Mouse (Mus musculus): Measurements from ENCODE around the gene Emc9. TPM values are rescaled to one million over a fixed set of nuclear protein-coding genes. Genes with fewer than 3 reads are reported as not detected.

The Emc9 gene
- polyA plus RNA-seq, 1 experiment from 2014 or later, result 10.0 TPM

DNA sequence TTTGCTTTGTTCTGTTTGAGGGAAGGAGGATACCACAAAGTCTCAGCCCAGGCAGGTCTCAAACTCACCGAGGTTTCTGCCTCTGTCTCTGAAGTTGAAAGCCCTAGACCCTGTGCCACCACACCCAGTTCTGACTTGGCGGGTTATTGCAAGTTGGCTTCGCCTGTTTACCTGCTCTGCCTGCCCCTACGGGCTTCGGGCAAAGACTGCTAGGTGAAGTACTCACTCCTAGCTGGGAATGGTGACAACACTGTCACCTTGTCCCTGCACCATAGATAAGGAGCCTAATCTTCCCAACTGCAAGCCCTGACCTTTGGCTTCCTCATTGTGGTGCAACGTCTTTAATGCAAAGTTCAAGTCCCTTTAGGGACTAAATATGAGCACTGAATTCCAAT is 461 bp upstream of the Emc9 start:
- Histone ChIP-seq H3K9me3 (no peaks in the 10 kb centered on the region), H3K4me3 (peak overlapping the region; percentile 67), H3K4me1 (replicated peaks) (peaks cover 23% of the 10 kb centered on the region), H3K36me3 (peaks cover 42% of the 10 kb centered on the region), H3K27ac (peak overlapping the region; percentile 23; the same call in 1 of the 2 replicates), H3K27me3 (ENCODE audit: insufficient read depth, poor library complexity, severe bottlenecking) (peaks cover 7% of the 10 kb centered on the region; the same call in 1 of the 2 replicates)
- DNase-seq (ENCODE audit: low spot score), result no peak
- WGBS, result 62% methylated on average over 6 of the region's 6 CpGs

DNA sequence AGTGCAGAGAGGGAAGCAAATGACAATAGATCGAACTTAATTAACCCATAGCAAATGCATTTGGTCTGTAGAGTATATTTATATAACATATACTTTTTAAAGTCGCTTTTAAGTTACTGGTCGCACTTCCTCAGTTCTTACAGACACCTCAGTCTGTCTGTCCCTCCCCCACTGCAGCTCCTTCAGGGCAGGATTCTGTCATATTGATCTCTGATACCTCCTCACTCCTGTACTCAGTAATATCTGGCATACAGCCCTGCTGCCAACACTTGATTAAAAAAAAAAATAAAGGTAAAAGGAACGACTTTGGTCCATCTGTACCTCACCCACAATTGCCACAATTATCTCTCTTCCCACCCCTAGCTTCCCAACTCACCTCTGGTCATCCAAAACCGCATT is 800 bp downstream of the Emc9 start:
- no peak for DNase-seq (ENCODE audit: low spot score)
- Histone ChIP-seq H3K36me3 (peaks cover 49% of the 10 kb centered on the region), H3K9me3 (no peaks in the 10 kb centered on the region), H3K27me3 (ENCODE audit: insufficient read depth, poor library complexity, severe bottlenecking) (peaks cover 7% of the 10 kb centered on the region; the same call in 1 of the 2 replicates), H3K4me3 (peak overlapping the region; percentile 67), H3K27ac (peak overlapping the region; percentile 82; the same call in 1 of the 2 replicates), H3K4me1 (replicated peaks) (peaks cover 21% of the 10 kb centered on the region)
- 37% methylated on average over 5 of the region's 5 CpGs for WGBS

DNA sequence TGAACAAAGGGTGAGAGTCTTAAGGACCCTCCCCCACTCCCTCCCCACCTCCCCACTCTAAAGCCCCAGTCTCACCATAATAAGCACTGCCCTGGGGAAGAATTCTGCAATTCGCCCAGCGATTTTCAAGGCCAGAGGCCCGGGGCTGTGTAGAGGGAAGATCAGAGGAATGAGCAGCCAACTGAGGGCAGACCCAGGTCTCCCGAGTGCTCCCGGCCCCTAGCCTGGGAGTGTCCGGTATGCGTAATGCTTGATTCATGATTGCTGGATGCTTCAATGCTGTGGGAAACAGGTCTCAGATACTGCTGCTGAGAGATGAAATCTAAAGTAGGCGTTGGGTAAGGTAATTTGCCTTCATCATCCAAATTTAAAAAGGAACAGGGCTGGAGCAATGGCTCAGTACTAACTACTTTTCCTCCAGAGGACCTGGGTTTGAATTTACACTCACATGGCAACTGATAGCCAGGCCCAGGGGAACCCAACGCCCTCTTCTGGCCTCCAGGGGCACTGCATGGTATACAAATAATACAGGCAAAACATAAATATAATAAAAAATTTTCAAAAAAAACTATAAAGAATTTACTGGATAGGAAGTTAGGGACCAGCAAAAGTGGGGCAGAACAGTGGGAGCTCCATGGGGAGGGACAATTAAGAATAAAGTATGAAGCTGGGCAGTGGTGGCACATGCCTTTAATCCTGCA is 3.0 kb downstream of the Emc9 start:
- Histone ChIP-seq H3K27ac (no peak overlapping the region), H3K27me3 (ENCODE audit: insufficient read depth, poor library complexity, severe bottlenecking) (peaks cover 7% of the 10 kb centered on the region; the same call in 1 of the 2 replicates), H3K4me3 (no peak overlapping the region), H3K36me3 (peaks cover 30% of the 10 kb centered on the region), H3K9me3 (no peaks in the 10 kb centered on the region), H3K4me1 (replicated peaks) (peaks cover 38% of the 10 kb centered on the region)
- DNase-seq (ENCODE audit: low spot score), result no peak
- 78% methylated on average over 9 of the region's 9 CpGs for WGBS

DNA sequence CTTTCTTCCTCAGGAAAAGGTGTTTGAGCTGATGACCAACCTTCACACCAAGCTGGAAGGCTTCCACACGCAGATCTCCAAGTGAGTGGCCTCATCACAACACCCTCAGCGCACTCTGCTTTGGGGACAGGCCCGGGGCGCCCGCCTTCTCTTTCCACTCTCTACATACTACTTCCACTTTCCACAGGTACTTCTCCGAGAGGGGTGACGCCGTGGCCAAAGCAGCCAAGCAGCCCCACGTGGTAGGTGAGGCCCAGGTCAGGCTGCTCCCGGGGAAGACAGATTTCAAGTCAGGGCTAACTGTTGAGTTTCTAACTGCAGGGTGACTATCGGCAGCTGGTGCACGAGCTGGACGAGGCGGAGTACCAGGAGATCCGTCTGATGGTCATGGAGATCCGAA is 4.4 kb downstream of the Emc9 start:
- DNase-seq (ENCODE audit: low spot score), result no peak
- Histone ChIP-seq H3K9me3 (no peaks in the 10 kb centered on the region), H3K4me1 (replicated peaks) (peaks cover 46% of the 10 kb centered on the region), H3K4me3 (no peak overlapping the region), H3K27me3 (ENCODE audit: insufficient read depth, poor library complexity, severe bottlenecking) (peaks cover 7% of the 10 kb centered on the region; the same call in 1 of the 2 replicates), H3K36me3 (peaks cover 26% of the 10 kb centered on the region), H3K27ac (no peak overlapping the region)
- WGBS, result 94% methylated on average over 16 of the region's 16 CpGs

DNA sequence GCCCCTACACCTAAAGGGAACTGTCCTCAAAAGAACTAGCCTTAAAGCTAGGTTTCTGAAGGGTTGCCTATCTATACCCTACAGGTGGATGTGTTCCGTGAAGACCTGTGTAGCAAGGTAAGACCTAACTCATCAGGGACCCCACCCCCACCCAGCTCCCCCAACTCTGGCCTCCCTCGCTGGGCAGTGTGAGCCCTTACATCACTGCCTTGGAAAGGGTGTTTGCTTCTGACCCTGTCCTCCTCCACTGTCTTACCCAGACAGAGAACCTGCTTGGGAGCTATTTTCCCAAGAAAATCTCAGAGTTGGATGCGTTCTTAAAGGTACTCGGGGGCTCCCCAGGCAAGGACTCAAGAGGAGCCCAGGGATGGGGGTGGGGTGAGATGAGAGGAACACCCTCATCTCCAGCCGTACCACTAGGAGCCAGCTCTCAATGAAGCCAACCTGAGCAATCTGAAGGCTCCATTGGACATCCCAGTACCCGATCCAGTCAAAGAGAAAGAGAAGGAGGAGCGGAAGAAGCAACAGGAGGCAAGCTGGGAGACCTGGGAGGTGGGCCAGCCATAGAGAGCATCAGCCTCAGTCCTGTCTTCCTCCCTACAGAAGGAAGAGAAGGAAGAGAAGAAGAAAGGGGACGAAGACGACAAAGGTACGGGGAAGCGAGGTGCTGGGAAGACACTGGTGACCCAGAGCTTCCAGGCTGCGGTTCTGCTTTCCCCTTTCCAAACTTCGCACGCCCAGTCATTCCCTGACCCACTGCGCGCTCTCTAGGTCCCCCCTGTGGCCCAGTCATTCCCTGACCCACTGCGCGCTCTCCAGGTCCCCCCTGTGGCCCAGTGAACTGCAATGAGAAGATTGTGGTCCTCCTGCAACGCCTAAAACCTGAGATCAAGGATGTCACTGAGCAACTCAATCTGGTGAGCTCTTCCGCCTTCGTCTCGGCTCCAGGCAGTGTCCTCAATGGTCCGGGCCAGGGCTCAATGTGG is 5.3 kb downstream of the Emc9 start:
- H3K27me3 ChIP-seq (ENCODE audit: insufficient read depth, poor library complexity, severe bottlenecking), result peaks cover 7% of the 10 kb centered on the region; the same call in 1 of the 2 replicates
- no peak overlapping the region for H3K27ac ChIP-seq
- DNase-seq (ENCODE audit: low spot score), result no peak
- peaks cover 42% of the 10 kb centered on the region for H3K4me1 ChIP-seq (replicated peaks)
- H3K9me3 ChIP-seq, result no peaks in the 10 kb centered on the region
- peaks cover 26% of the 10 kb centered on the region for H3K36me3 ChIP-seq
- WGBS, result 82% methylated on average over 23 of the region's 23 CpGs
- H3K4me3 ChIP-seq, result no peak overlapping the region

DNA sequence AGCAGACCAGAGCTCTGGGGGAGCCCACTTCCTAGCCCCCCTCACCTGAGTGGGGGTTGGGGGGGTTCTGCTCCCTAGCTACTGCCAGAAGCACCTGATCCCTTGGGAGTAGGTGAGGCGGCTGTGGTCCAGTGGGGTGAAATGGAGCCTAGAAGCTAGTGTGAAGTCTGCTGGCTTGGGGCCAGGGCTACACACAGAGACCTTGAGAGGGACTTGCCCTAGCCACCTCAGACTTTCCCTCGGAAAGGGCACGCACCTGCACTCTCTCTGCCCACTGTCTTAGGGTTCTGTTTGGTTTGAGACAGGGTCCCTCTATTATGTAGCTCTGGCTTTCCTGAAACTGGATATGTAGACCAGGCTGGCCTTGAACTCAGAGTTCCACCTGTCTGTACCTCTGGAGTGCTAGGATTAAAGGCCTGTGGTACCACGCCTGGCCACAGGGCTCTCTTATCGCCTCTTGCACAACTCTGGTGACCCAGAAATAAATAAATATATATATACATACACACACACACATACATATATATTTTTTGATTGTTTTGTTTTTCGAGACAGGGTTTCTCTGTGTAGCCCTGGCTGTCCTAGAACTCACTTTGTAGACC is 6.3 kb downstream of the Emc9 start:
- H3K9me3 ChIP-seq, result no peaks in the 10 kb centered on the region
- H3K27ac ChIP-seq, result peak overlapping the region; percentile 91
- DNase-seq (ENCODE audit: low spot score), result no peak
- peaks cover 37% of the 10 kb centered on the region for H3K4me1 ChIP-seq (replicated peaks)
- 0 out of 2 replicates have a peak, but pooled peaks cover 4% of the 10 kb centered on the region for H3K27me3 ChIP-seq (ENCODE audit: insufficient read depth, poor library complexity, severe bottlenecking)
- 36% methylated on average over 6 of the region's 6 CpGs for WGBS
- peak overlapping the region; percentile 71 for H3K4me3 ChIP-seq
- peaks cover 26% of the 10 kb centered on the region for H3K36me3 ChIP-seq

DNA sequence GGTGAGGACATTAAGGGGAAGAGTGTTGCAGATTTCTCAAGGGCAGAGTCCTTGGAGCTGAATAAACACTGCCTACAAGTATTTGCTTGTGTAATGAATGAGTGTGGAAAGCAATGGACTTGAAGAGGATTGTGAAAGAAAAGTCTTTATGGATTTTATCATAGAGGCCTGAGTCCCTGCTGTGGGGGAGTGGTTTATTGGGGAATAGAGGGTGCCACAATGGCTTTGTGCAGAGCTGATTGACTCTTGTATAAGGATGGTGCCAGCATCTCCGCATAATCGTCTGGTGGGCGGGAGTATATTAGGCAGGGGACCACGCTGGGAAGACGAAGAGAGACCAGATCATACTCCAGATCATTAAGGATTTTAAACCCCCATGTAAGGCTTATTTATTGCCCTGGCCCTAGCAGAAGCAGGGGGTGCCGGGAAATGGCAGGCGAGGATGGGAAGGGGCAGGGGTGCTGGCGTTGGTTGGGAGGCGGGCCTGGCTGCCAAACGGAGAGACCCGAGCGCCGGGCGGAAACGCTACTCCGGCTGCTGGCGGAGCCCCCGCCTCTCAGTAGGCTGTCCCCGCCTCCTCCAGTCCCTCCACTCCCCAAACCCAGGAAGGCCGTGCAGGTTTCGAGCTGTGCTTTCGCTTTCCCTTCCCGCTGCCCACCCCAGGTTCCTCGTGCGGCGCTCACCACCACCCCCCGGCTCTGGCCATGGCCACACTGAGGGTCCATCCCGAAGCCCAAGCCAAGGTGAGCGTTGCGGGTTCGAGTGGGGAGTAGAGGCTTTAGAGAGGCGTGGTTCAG is 7.0 kb downstream of the Emc9 start, which contains the start of gene Psme1:
TSS of gene Psme1 (plus strand) at position 253 of the 797 bp plus-strand sequence.
- H3K27ac ChIP-seq, result peak within 1 kb of the TSS; percentile 91
- H3K4me1 ChIP-seq (replicated peaks), result peaks cover 37% of the 10 kb centered on the region
- peak within 1 kb of the TSS; percentile 71 for H3K4me3 ChIP-seq
- peaks cover 26% of the 10 kb centered on the region for H3K36me3 ChIP-seq
- DNase-seq (ENCODE audit: low spot score), result peak; percentile 86
- no peaks in the 10 kb centered on the region for H3K9me3 ChIP-seq
- no peaks in the 10 kb centered on the region for H3K27me3 ChIP-seq (ENCODE audit: insufficient read depth, poor library complexity, severe bottlenecking)
- whole genome bisulfite sequencing, result 1% methylated on average over 32 of the region's 32 CpGs

GRCm38 (mm10) chr14:55576376-55576775 is 8.7 kb downstream of the Emc9 start:
- WGBS, result 84% methylated on average over 16 of the region's 16 CpGs

DNA sequence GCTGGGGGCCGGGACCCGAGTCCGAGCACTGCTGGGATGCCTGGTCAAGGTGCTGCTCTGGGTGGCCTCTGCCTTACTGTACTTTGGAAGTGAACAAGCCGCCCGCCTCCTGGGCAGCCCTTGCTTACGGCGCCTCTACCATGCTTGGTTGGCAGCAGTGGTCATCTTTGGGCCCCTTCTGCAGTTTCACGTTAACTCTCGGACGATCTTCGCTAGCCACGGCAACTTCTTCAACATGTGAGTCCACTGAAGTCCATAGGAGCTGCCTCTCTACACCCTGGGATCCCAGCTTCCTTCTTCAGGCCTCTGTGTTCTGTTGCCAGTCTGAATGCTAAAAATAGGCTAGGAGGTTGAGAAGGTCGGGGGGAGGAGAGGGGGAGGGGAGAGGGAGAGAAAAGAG is 9.4 kb downstream of the Emc9 start:
- no peak for DNase-seq (ENCODE audit: low spot score)
- Histone ChIP-seq H3K4me3 (no peak overlapping the region), H3K4me1 (replicated peaks) (peaks cover 37% of the 10 kb centered on the region), H3K9me3 (no peaks in the 10 kb centered on the region), H3K36me3 (peaks cover 12% of the 10 kb centered on the region), H3K27ac (no peak overlapping the region), H3K27me3 (ENCODE audit: insufficient read depth, poor library complexity, severe bottlenecking) (no peaks in the 10 kb centered on the region)
- WGBS, result 78% methylated on average over 13 of the region's 13 CpGs

More at GRCm38 (mm10) chr14:55576376-55576775, 8.7 kb downstream of the Emc9 start:
- no peak overlapping the region for H3K4me3 ChIP-seq
- no peak overlapping the region for H3K27ac ChIP-seq
- peaks cover 37% of the 10 kb centered on the region for H3K4me1 ChIP-seq (replicated peaks)
- H3K27me3 ChIP-seq (ENCODE audit: insufficient read depth, poor library complexity, severe bottlenecking), result no peaks in the 10 kb centered on the region
- H3K36me3 ChIP-seq, result peaks cover 17% of the 10 kb centered on the region
- DNase-seq (ENCODE audit: low spot score), result no peak
- H3K9me3 ChIP-seq, result no peaks in the 10 kb centered on the region

GRCm38 (mm10) chr14:55575302-55575701 is 9.8 kb downstream of the Emc9 start, which contains the start of gene Fitm1:
TSS of gene Fitm1 (plus strand) at chr14:55575617.
- Histone ChIP-seq H3K36me3 (peaks cover 12% of the 10 kb centered on the region), H3K9me3 (no peaks in the 10 kb centered on the region), H3K4me3 (no peak within 1 kb of the TSS), H3K27me3 (ENCODE audit: insufficient read depth, poor library complexity, severe bottlenecking) (no peaks in the 10 kb centered on the region), H3K4me1 (replicated peaks) (peaks cover 37% of the 10 kb centered on the region), H3K27ac (no peak within 1 kb of the TSS)
- WGBS, result 77% methylated on average over 8 of the region's 8 CpGs
- no peak for DNase-seq (ENCODE audit: low spot score)

DNA sequence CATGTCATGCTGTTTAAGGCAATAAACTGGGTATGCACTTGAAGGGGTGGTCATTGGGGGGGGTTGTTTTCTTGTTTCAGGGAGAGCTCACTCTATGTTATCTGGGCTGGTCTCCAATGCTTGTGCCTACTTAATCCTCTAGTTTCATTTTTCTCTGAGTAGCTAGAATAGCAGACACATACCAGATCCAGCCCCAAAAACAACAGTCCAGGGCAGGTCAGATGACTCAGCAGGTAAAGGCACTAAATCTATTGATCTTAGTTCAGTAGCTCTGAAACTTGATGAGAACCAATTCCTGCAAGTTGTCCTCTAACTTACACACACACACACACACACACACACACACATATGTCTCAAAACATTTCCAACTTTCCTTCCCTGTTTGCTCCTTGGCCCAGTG is 13.3 kb downstream of the Emc9 start:
- Histone ChIP-seq H3K27ac (no peak overlapping the region), H3K4me3 (no peak overlapping the region), H3K27me3 (ENCODE audit: insufficient read depth, poor library complexity, severe bottlenecking) (no peaks in the 10 kb centered on the region), H3K4me1 (replicated peaks) (peaks cover 13% of the 10 kb centered on the region), H3K9me3 (no peaks in the 10 kb centered on the region), H3K36me3 (peaks cover 41% of the 10 kb centered on the region)
- no peak for DNase-seq (ENCODE audit: low spot score)

DNA sequence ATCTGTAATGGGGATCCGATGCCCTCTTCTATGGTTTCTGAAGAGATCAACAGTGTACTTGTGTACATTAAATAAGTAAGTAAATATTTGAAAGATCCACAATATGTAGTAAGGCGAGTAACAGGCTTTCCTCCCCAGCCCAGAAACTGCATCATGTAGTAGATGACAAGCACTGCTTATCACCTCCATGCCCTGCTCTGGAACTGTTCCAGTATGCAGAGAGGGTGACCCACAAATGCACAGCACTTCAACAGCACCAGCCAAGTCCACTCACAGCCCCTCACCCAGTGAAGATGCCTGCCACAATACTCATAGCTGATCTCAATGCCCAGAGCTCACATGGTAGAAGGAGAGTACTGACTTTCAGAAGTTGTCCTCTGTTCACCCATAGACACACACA is 14.5 kb downstream of the Emc9 start:
- no peak overlapping the region for H3K4me3 ChIP-seq
- no peak overlapping the region for H3K27ac ChIP-seq
- no peak for DNase-seq (ENCODE audit: low spot score)
- no peaks in the 10 kb centered on the region for H3K27me3 ChIP-seq (ENCODE audit: insufficient read depth, poor library complexity, severe bottlenecking)
- no peaks in the 10 kb centered on the region for H3K9me3 ChIP-seq
- peaks cover 53% of the 10 kb centered on the region for H3K36me3 ChIP-seq
- WGBS, result 90% methylated on average over 2 of the region's 2 CpGs
- peaks cover 4% of the 10 kb centered on the region for H3K4me1 ChIP-seq (replicated peaks)
